ENCODE assay signal across 9 mouse cellular contexts in genomic region chr2:152094856-152095545, GRCm38 (mm10). TPM values are rescaled to one million over a fixed set of nuclear protein-coding genes. Genes with fewer than 3 reads are reported as not detected.
DNase-seq lines count a peak whose midpoint lies in the region; ATAC-seq and TF ChIP-seq lines count a peak whose summit lies in the region.
"Had no signal": no experiment of that assay in that cellular context is flagged by ENCODE, and none has a peak within 500 bp of the region (broad histone marks: within the 10 kb centered on the region; RNA-seq: fewer than 3 reads in every experiment).

No protein-coding gene starts in this region.

- H3K4me3 ChIP-seq in heart, embryonic 16.5 days (ENCODE audit: low read length): 0 out of 2 replicates have a peak overlapping the region, but pooled peaks have one; percentile 21
- no peak overlapping the region for H3K4me3 ChIP-seq in heart, adult 2 months
- no peak overlapping the region for H3K4me3 ChIP-seq in forebrain, embryonic 15.5 days
- H3K4me3 ChIP-seq in liver, embryonic 15.5 days (replicated peaks): no peak overlapping the region
- H3K4me3 ChIP-seq in gastrocnemius, adult 2 months: no peak overlapping the region

- TF ChIP-seq CTCF in heart, adult 2 months (IDR thresholded peaks at IDR 0.05): no peak
- TF ChIP-seq CTCF in gastrocnemius, adult 2 months (IDR thresholded peaks at IDR 0.05): no peak

- no peak for TF ChIP-seq EP300 in heart, adult 2 months (IDR thresholded peaks at IDR 0.05; ENCODE audit: insufficient read depth, low read depth, low read length)

- H3K4me1 ChIP-seq in heart, embryonic 16.5 days (ENCODE audit: control insufficient read depth, insufficient read depth, low read length): peaks cover 6% of the 10 kb centered on the region; the same call in 1 of the 2 replicates
- no peaks in the 10 kb centered on the region for H3K4me1 ChIP-seq in heart, adult 2 months (ENCODE audit: control insufficient read depth, insufficient read depth, low read length)
- H3K4me1 ChIP-seq in forebrain, embryonic 15.5 days: peaks cover 60% of the 10 kb centered on the region
- peaks cover 7% of the 10 kb centered on the region for H3K4me1 ChIP-seq in liver, embryonic 15.5 days (replicated peaks)

- peak overlapping the region; percentile 47 for H3K4me2 ChIP-seq in heart, embryonic 16.5 days (ENCODE audit: low read depth, low read length)
- no peak overlapping the region for H3K4me2 ChIP-seq in forebrain, embryonic 15.5 days (replicated peaks)
- H3K4me2 ChIP-seq in liver, embryonic 15.5 days: 0 out of 2 replicates have a peak overlapping the region, but pooled peaks have one; percentile 15

- ATAC-seq in heart, embryonic 16.5 days (replicated peaks; ENCODE audit: extremely low read depth, insufficient read depth, low FRiP score): no peak
- no peak; the same call in 1 of the 2 replicates for ATAC-seq in forebrain, embryonic 15.5 days (replicated peaks)
- ATAC-seq in liver, embryonic 15.5 days (ENCODE audit: insufficient read depth): no peak
- no peak for ATAC-seq in inflammation-experienced regulatory T-cells, adult 6 months

- no peaks in the 10 kb centered on the region for H3K36me3 ChIP-seq in heart, embryonic 16.5 days (ENCODE audit: control insufficient read depth, insufficient read depth)
- H3K36me3 ChIP-seq in heart, adult 2 months (ENCODE audit: control insufficient read depth, insufficient read depth, low read length): no peaks in the 10 kb centered on the region
- peaks cover 13% of the 10 kb centered on the region; the same call in 1 of the 2 replicates for H3K36me3 ChIP-seq in forebrain, embryonic 15.5 days
- no peaks in the 10 kb centered on the region for H3K36me3 ChIP-seq in liver, embryonic 15.5 days (replicated peaks)

- no peaks in the 10 kb centered on the region for H3K9me3 ChIP-seq in heart, embryonic 16.5 days (replicated peaks; ENCODE audit: control insufficient read depth, low read length)
- H3K9me3 ChIP-seq in forebrain, embryonic 15.5 days: no peaks in the 10 kb centered on the region
- no peaks in the 10 kb centered on the region for H3K9me3 ChIP-seq in liver, embryonic 15.5 days (replicated peaks)

- peaks cover 57% of the 10 kb centered on the region for H3K27me3 ChIP-seq in heart, embryonic 16.5 days (ENCODE audit: control insufficient read depth, insufficient read depth, low read length)
- H3K27me3 ChIP-seq in heart, adult 2 months (ENCODE audit: control insufficient read depth, insufficient read depth, low read length): peaks cover 16% of the 10 kb centered on the region
- peaks cover 9% of the 10 kb centered on the region; the same call in 1 of the 2 replicates for H3K27me3 ChIP-seq in forebrain, embryonic 15.5 days
- H3K27me3 ChIP-seq in liver, embryonic 15.5 days: peaks cover 92% of the 10 kb centered on the region

- no peak for DNase-seq in heart, adult 2 months
- peak; percentile 97 for DNase-seq in R1 (ENCODE audit: low read depth, low spot score)
- DNase-seq in gastrocnemius, adult 2 months: no peak
- no peak for DNase-seq in B cell, adult 2 months
- DNase-seq: thymus, postnatal 36 days had no signal

- H3K9ac ChIP-seq in heart, embryonic 16.5 days (ENCODE audit: low read length): no peak overlapping the region
- no peak overlapping the region for H3K9ac ChIP-seq in heart, adult 2 months (ENCODE audit: low read depth, low read length)
- no peak overlapping the region for H3K9ac ChIP-seq in forebrain, embryonic 15.5 days (replicated peaks)
- no peak overlapping the region for H3K9ac ChIP-seq in liver, embryonic 15.5 days

- TF ChIP-seq POLR2A in heart, adult 2 months (IDR thresholded peaks at IDR 0.05; ENCODE audit: insufficient read depth, low read depth, low read length): no peak

- H3K79me2 ChIP-seq in heart, adult 2 months (replicated peaks; ENCODE audit: control insufficient read depth, insufficient read depth, low read length): no peaks in the 10 kb centered on the region

- 7% methylated on average over 29 of the region's 29 CpGs for WGBS in heart, embryonic 16.5 days
- 14% methylated on average over 29 of the region's 29 CpGs for WGBS in heart, adult 2 months
- WGBS in forebrain, embryonic 15.5 days: 10% methylated on average over 29 of the region's 29 CpGs
- 6% methylated on average over 29 of the region's 29 CpGs for WGBS in liver, embryonic 15.5 days (ENCODE audit: insufficient replicate concordance)

- no peak overlapping the region for H3K27ac ChIP-seq in heart, embryonic 16.5 days (ENCODE audit: low read length)
- H3K27ac ChIP-seq in heart, adult 2 months: no peak overlapping the region
- 0 out of 2 replicates have a peak overlapping the region, but pooled peaks have one; percentile 11 for H3K27ac ChIP-seq in forebrain, embryonic 15.5 days (replicated peaks)
- no peak overlapping the region for H3K27ac ChIP-seq in liver, embryonic 15.5 days (replicated peaks)
- no peak overlapping the region for H3K27ac ChIP-seq in gastrocnemius, adult 2 months

- intact Hi-C loops in heart, adult 2 months (cut with DNase I): no loop called here
- intact Hi-C loops in gastrocnemius, adult 2 months (cut with DNase I): no loop called here

RNA-seq across cellular contexts. Expression of gene Srxn1, which starts 10.3 kb away (rescaled TPM):
- polyA plus RNA-seq in heart, embryonic 16.5 days (2015; fragmentation: Nextera tagmentation; extraction: Ambion mirVana): 7.6 and 10.3 TPM in 2 replicates
- total RNA-seq in heart, adult 2 months (2021): 10 to 100 TPM; 19.2 to 23.9 TPM
- polyA plus RNA-seq in heart, adult 2 months (2012; rRNA removed): 35.9 and 40.0 TPM in 2 replicates
- 11.1 and 13.0 TPM in 2 replicates for polyA plus RNA-seq in forebrain, embryonic 15.5 days (2015; fragmentation: Nextera tagmentation; extraction: Ambion mirVana)
- 11.1 and 11.6 TPM in 2 replicates for polyA plus RNA-seq in liver, embryonic 15.5 days (2015; fragmentation: Nextera tagmentation; extraction: Ambion mirVana)
- total RNA-seq in gastrocnemius, adult 2 months (2021): 10 to 100 TPM; 24.3 to 28.7 TPM
- 1 to 10 TPM; 2.5 to 8.0 (median 3.3) TPM for polyA plus RNA-seq in inflammation-experienced regulatory T-cells, adult 6 months (2017; shearing (Covaris generic))

RNA-seq across cellular contexts. Expression of gene Scrt2, which starts 13.7 kb away (rescaled TPM):
- not detected in 2 replicates for polyA plus RNA-seq in heart, embryonic 16.5 days (2015; fragmentation: Nextera tagmentation; extraction: Ambion mirVana)
- not detected for total RNA-seq in heart, adult 2 months (2021)
- polyA plus RNA-seq in heart, adult 2 months (2012; rRNA removed): not detected in 2 replicates
- 20.9 and 22.9 TPM in 2 replicates for polyA plus RNA-seq in forebrain, embryonic 15.5 days (2015; fragmentation: Nextera tagmentation; extraction: Ambion mirVana)
- polyA plus RNA-seq in liver, embryonic 15.5 days (2015; fragmentation: Nextera tagmentation; extraction: Ambion mirVana): not detected in 2 replicates
- not detected for total RNA-seq in gastrocnemius, adult 2 months (2021)
- polyA plus RNA-seq in inflammation-experienced regulatory T-cells, adult 6 months (2017; shearing (Covaris generic)): not detected

RNA-seq across cellular contexts. Expression of gene Tcf15, which starts 48.4 kb away (rescaled TPM):
- polyA plus RNA-seq in heart, embryonic 16.5 days (2015; fragmentation: Nextera tagmentation; extraction: Ambion mirVana): 13.4 and 14.0 TPM in 2 replicates
- 10 to 100 TPM; 26.7 to 32.1 TPM for total RNA-seq in heart, adult 2 months (2021)
- polyA plus RNA-seq in heart, adult 2 months (2012; rRNA removed): 21.2 and 25.9 TPM in 2 replicates
- 1.8 and 2.2 TPM in 2 replicates for polyA plus RNA-seq in forebrain, embryonic 15.5 days (2015; fragmentation: Nextera tagmentation; extraction: Ambion mirVana)
- 0.50 and 0.51 TPM in 2 replicates for polyA plus RNA-seq in liver, embryonic 15.5 days (2015; fragmentation: Nextera tagmentation; extraction: Ambion mirVana)
- 10 to 100 TPM; 14.9 to 22.8 TPM for total RNA-seq in gastrocnemius, adult 2 months (2021)
- not detected for polyA plus RNA-seq in inflammation-experienced regulatory T-cells, adult 6 months (2017; shearing (Covaris generic))

Comparison
In these comparisons a context has a peak if more than half of its experiments do, and no peak if none do; other contexts are left out.
1. RNA of gene Scrt2, which starts 13.7 kb away (polyA plus RNA-seq): 20.9 to 22.9 TPM in forebrain, embryonic 15.5 days; not detected in liver, embryonic 15.5 days, not detected in heart, embryonic 16.5 days, not detected in heart, adult 2 months and not detected in inflammation-experienced regulatory T-cells, adult 6 months; every median in the first group is over 10 times any median in the second.